Mouse (Mus musculus): ENCODE data around the gene Ildr1.

- no peak for TF ChIP-seq CTCF (IDR thresholded peaks at IDR 0.05; ENCODE audit: borderline replicate concordance, control insufficient read depth, extremely low read depth, insufficient read depth, low read length, poor library complexity)
- TF ChIP-seq POLR2A (IDR thresholded peaks at IDR 0.05; ENCODE audit: control insufficient read depth, extremely low read depth, insufficient read depth, low read length, poor library complexity): no peak
Measured at GRCm38 (mm10) chr16:36675902-36676301, 17.9 kb upstream of the Ildr1 start.

Measured in thymus, adult 2 months (tissue).